Mouse (Mus musculus): ENCODE results near the gene Triobp.
"Not testable (repeated sequence)": the region's sequence is repeated elsewhere in the genome, so short reads cannot be mapped to it uniquely, and the experiment has no call there.

DNA sequence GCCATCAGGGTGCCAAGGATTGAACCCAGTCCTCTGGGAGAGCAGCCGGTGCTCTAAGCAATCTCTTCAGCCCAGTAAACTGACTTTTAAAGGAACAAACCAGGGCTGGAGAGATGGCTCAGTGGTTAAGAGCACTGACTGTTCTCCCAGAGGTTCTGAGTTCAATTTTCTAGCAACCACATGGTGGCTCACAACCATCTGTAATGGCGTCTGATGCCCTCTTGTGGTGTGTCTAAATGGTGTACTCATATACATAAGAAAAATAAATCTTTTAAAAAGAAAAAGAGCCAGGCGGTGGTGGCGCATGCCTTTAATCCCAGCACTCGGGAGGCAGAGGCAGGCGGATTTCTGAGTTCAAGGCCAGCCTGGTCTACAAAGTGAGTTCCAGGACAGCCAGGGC, 60.3 kb downstream of the Triobp start:
- not testable (repeated sequence) for TF ChIP-seq CTCF (IDR thresholded peaks at IDR 0.05; ENCODE audit: control insufficient read depth, insufficient read depth, low read length); POLR2A (IDR thresholded peaks at IDR 0.05; ENCODE audit: borderline replicate concordance, control insufficient read depth, low read depth, low read length)
